Mouse (Mus musculus) CD4-positive, CD25-positive, alpha-beta regulatory T cell, adult 4 months (primary cell): ENCODE measurements at regions not wholly inside any gene's neighbourhood (a gene's known extent, or its start where the extent isn't known, plus 50 kb on each side); places are given as distances from the start of the nearest gene placed in this dataset.

Experiments
- ATAC-seq: one replicate; pipeline ENCODE4 v1.8.0; 2017

GRCm38 (mm10) chr8:12137913-12138312 is 140.7 kb upstream of the A230072I06Rik start:
- no peak for ATAC-seq

GRCm38 (mm10) chr8:12151679-12152078 is 126.9 kb upstream of the A230072I06Rik start:
- ATAC-seq: no peak

- no peak for ATAC-seq
Observed at GRCm38 (mm10) chr8:12152825-12153224, 125.8 kb upstream of the A230072I06Rik start.

GRCm38 (mm10) chr8:12156893-12157292 is 121.7 kb upstream of the A230072I06Rik start:
- ATAC-seq: no peak

- ATAC-seq: no peak
Observed at GRCm38 (mm10) chr8:12158188-12158587, 120.4 kb upstream of the A230072I06Rik start.

- no peak for ATAC-seq
Observed at GRCm38 (mm10) chr8:12162921-12163705, 115.5 kb upstream of the A230072I06Rik start.

- no peak for ATAC-seq
Observed at GRCm38 (mm10) chr8:12165487-12166152, 113.0 kb upstream of the A230072I06Rik start.

GRCm38 (mm10) chr8:12171788-12172187 is 106.8 kb upstream of the A230072I06Rik start:
- no peak for ATAC-seq

- ATAC-seq: no peak
Observed at GRCm38 (mm10) chr8:12175496-12175895, 103.1 kb upstream of the A230072I06Rik start.

- ATAC-seq: no peak
Observed at GRCm38 (mm10) chr8:12184666-12185065, 94.0 kb upstream of the A230072I06Rik start.

- ATAC-seq: no peak
Observed at GRCm38 (mm10) chr8:12187366-12187765, 91.3 kb upstream of the A230072I06Rik start.

GRCm38 (mm10) chr8:12188451-12188850 is 90.2 kb upstream of the A230072I06Rik start:
- ATAC-seq: no peak

GRCm38 (mm10) chr8:12188960-12189359 is 89.7 kb upstream of the A230072I06Rik start:
- no peak for ATAC-seq

GRCm38 (mm10) chr8:12192006-12192405 is 86.6 kb upstream of the A230072I06Rik start:
- ATAC-seq: no peak

- no peak for ATAC-seq
Observed at GRCm38 (mm10) chr8:12205909-12206308, 72.7 kb upstream of the A230072I06Rik start.

GRCm38 (mm10) chr8:12207412-12207811 is 71.2 kb upstream of the A230072I06Rik start:
- no peak for ATAC-seq

GRCm38 (mm10) chr8:12213774-12214173 is 64.8 kb upstream of the A230072I06Rik start:
- ATAC-seq: no peak

GRCm38 (mm10) chr8:12214205-12215019 is 64.2 kb upstream of the A230072I06Rik start:
- ATAC-seq: no peak

- no peak for ATAC-seq
Observed at GRCm38 (mm10) chr8:12221506-12221905, 57.1 kb upstream of the A230072I06Rik start.

- no peak for ATAC-seq
Observed at GRCm38 (mm10) chr8:12223376-12223775, 55.2 kb upstream of the A230072I06Rik start.
